Mouse (Mus musculus) forebrain, embryonic 11.5 days (tissue): ENCODE measurements around the gene Arhgef18. TPM values are rescaled to one million over a fixed set of nuclear protein-coding genes. Genes with fewer than 3 reads are reported as not detected.

Experiments used
- ATAC-seq: fragments of 200-750 bp; cut with Nextera tagmentation; replicated peaks from 2 replicates; pipeline ENCODE4 v1.8.0; 2017; ENCODE audit warnings: moderate TSS enrichment; ENCODE audit not compliant: low FRiP score
- DNase-seq: peaks from one replicate; pipeline ENCODE4 v3.0.0-alpha.2; 2017; ENCODE audit warnings: low spot score
- H3K27ac ChIP-seq: fragments of 300-500 bp; sonication (generic); 2 replicates; pipeline ENCODE4 v1.5.1; 2014; ENCODE audit warnings: low read depth, low read length
- H3K27me3 ChIP-seq: fragments of 300-500 bp; sonication (generic); 2 replicates; pipeline ENCODE4 v1.6.1; 2014; ENCODE audit warnings: mild to moderate bottlenecking, low read length, mixed read lengths; ENCODE audit not compliant: control insufficient read depth, insufficient read depth
- H3K36me3 ChIP-seq: fragments of 300-500 bp; sonication (generic); 2 replicates; pipeline ENCODE4 v1.6.1; 2014; ENCODE audit warnings: mild to moderate bottlenecking, low read length, moderate library complexity, mixed read lengths; ENCODE audit not compliant: control insufficient read depth, insufficient read depth
- H3K4me1 ChIP-seq: fragments of 300-500 bp; sonication (generic); replicated peaks from 2 replicates; pipeline ENCODE4 v1.6.1; 2014; ENCODE audit warnings: low read length, mixed read lengths; ENCODE audit not compliant: control insufficient read depth, insufficient read depth
- H3K4me2 ChIP-seq: fragments of 300-500 bp; sonication (generic); 2 replicates; pipeline ENCODE4 v1.6.1; 2014; ENCODE audit warnings: low read depth, mild to moderate bottlenecking, low read length, moderate library complexity, mixed read lengths; ENCODE audit not compliant: severe bottlenecking
- H3K4me3 ChIP-seq: fragments of 300-500 bp; sonication (generic); 2 replicates; pipeline ENCODE4 v1.5.1; 2014; ENCODE audit warnings: low read depth, low read length
- H3K9ac ChIP-seq: fragments of 300-500 bp; sonication (generic); 2 replicates; pipeline ENCODE4 v1.6.1; 2014; ENCODE audit warnings: low read length
- H3K9me3 ChIP-seq: fragments of 300-500 bp; sonication (generic); 2 replicates; pipeline ENCODE4 v1.6.1; 2016; ENCODE audit warnings: low read length, mixed read lengths; ENCODE audit not compliant: control insufficient read depth
- WGBS: fragments of 180-500 bp; shearing (Covaris S2); extraction: QIAGEN DNeasy Blood & Tissue Kit; methylation state at CpG from one replicate; pipeline ENCODE4 v1.1.7; 2014; 5-methylcytosine and 5-hydroxymethylcytosine counted together
- polyA plus RNA-seq: library from polyadenylated mRNA; unstranded; fragments of >200 nt; fragmentation: Nextera tagmentation; extraction: Ambion mirVana; gene quantifications from 2 replicates; pipeline ENCODE4 v1.2.1, GENCODE M21; 2014

Arhgef18 gene
- 10.4 and 12.3 TPM in 2 replicates for polyA plus RNA-seq

- 1% methylated on average over 48 of the region's 48 CpGs for WGBS
- no peak within 1 kb of the TSS for H3K27ac ChIP-seq
- ATAC-seq (peak; percentile 97), DNase-seq (peak; percentile 90)
- peaks cover 8% of the 10 kb centered on the region; the same call in 1 of the 2 replicates for H3K4me1 ChIP-seq
- H3K9ac ChIP-seq = peak within 1 kb of the TSS; percentile 79
- H3K9me3 ChIP-seq = no peaks in the 10 kb centered on the region
- H3K36me3 ChIP-seq = no peaks in the 10 kb centered on the region; the same call in 1 of the 2 replicates
- peak within 1 kb of the TSS; percentile 74 for H3K4me2 ChIP-seq
- no peaks in the 10 kb centered on the region for H3K27me3 ChIP-seq
- peak within 1 kb of the TSS; percentile 78 for H3K4me3 ChIP-seq
Measured at GRCm38 (mm10) chr8:3392771-3393710, at the start of gene Arhgef18. Arhgef18 (plus strand) TSS chr8:3393006.

DNA sequence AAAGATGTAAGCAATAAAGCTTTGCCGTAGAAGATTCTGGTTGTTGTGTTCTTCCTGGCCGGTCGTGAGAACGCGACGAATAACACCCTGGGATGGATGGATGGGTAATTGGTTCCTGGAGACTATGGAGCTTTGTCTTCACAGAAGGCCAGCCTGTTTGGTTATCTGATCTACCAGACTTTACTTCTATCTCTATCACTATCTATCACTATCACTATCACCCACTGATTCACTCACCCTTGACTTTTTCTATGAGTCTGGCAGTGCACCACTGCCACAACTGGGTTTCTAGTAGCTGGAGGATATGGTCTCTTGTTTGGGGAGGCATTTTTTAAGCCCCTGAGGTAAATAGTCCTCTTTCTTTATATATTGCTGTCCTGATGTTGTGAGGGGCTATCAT, 47.5 kb upstream of the Arhgef18 start:
- H3K4me1 ChIP-seq = no peaks in the 10 kb centered on the region
- no peak overlapping the region for H3K4me3 ChIP-seq
- no peaks in the 10 kb centered on the region for H3K27me3 ChIP-seq
- 97% methylated on average over 6 of the region's 6 CpGs for WGBS
- no peaks in the 10 kb centered on the region for H3K36me3 ChIP-seq
- H3K27ac ChIP-seq = no peak overlapping the region
- H3K9me3 ChIP-seq = no peaks in the 10 kb centered on the region
- H3K4me2 ChIP-seq = no peak overlapping the region
- ATAC-seq (no peak), DNase-seq (no peak)
- H3K9ac ChIP-seq = no peak overlapping the region

- DNase-seq (no peak), ATAC-seq (no peak)
- Histone ChIP-seq H3K4me1 (no peaks in the 10 kb centered on the region), H3K27me3 (no peaks in the 10 kb centered on the region), H3K4me3 (no peak overlapping the region), H3K9ac (no peak overlapping the region), H3K4me2 (no peak overlapping the region), H3K9me3 (no peaks in the 10 kb centered on the region), H3K36me3 (no peaks in the 10 kb centered on the region), H3K27ac (no peak overlapping the region)
- WGBS = 87% methylated on average over 5 of the region's 5 CpGs
Measured at GRCm38 (mm10) chr8:3346691-3347413, 46.0 kb upstream of the Arhgef18 start.

DNA sequence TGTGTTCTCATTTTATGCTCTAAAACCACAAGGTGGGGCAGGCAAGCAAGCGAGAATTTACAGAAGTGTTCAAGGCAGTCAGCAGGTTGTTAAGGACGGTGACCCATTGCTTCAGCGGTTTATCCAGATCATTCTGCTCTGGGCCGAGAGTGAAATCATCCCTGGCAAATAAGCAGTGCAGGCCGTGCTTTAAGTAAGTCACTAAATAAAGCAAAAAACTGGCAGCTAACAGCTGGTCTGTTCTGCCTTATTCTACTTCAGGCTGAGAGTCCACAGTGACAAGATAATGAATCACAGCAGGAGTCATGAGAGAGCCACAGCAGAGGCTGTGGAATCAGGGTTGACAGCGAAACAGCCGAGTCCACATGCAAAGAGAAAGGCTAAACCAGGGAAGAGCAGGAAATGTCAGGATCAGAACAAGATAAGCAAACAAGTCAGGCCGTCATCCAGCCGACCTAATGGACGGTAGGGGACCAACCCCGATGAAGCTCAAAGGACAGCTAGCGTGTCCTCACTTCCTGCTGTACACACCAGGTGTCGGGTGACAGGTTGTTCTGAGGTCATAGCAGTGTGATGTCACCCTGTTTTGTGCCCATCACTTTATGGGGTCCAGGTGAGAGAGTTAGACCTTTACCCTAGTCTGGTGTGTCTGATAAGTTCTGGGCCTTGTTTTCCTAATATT, 44.5 kb upstream of the Arhgef18 start:
- Histone ChIP-seq H3K9ac (no peak overlapping the region), H3K36me3 (no peaks in the 10 kb centered on the region), H3K9me3 (no peaks in the 10 kb centered on the region), H3K27me3 (no peaks in the 10 kb centered on the region), H3K4me3 (no peak overlapping the region), H3K4me2 (no peak overlapping the region), H3K27ac (no peak overlapping the region), H3K4me1 (no peaks in the 10 kb centered on the region)
- DNase-seq = no peak
- WGBS = 67% methylated on average over 13 of the region's 13 CpGs
- ATAC-seq = no peak

GRCm38 (mm10) chr8:3350747-3351146, 42.1 kb upstream of the Arhgef18 start:
- H3K4me1 ChIP-seq = no peaks in the 10 kb centered on the region
- H3K36me3 ChIP-seq = no peaks in the 10 kb centered on the region
- ATAC-seq (no peak), DNase-seq (no peak)
- H3K4me2 ChIP-seq = no peak overlapping the region
- 80% methylated on average over 6 of the region's 6 CpGs for WGBS
- H3K27ac ChIP-seq = no peak overlapping the region
- no peak overlapping the region for H3K4me3 ChIP-seq
- H3K9ac ChIP-seq = no peak overlapping the region
- no peaks in the 10 kb centered on the region for H3K27me3 ChIP-seq
- H3K9me3 ChIP-seq = no peaks in the 10 kb centered on the region

- no peak overlapping the region for H3K4me3 ChIP-seq
- H3K27ac ChIP-seq = no peak overlapping the region
- no peaks in the 10 kb centered on the region for H3K9me3 ChIP-seq
- no peaks in the 10 kb centered on the region for H3K36me3 ChIP-seq
- no peak overlapping the region for H3K4me2 ChIP-seq
- DNase-seq = no peak
- H3K9ac ChIP-seq = no peak overlapping the region
- ATAC-seq = no peak
- H3K4me1 ChIP-seq = no peaks in the 10 kb centered on the region
- no peaks in the 10 kb centered on the region for H3K27me3 ChIP-seq
- 83% methylated on average over 6 of the region's 6 CpGs for WGBS
Measured at GRCm38 (mm10) chr8:3352715-3353114, 40.1 kb upstream of the Arhgef18 start.

DNA sequence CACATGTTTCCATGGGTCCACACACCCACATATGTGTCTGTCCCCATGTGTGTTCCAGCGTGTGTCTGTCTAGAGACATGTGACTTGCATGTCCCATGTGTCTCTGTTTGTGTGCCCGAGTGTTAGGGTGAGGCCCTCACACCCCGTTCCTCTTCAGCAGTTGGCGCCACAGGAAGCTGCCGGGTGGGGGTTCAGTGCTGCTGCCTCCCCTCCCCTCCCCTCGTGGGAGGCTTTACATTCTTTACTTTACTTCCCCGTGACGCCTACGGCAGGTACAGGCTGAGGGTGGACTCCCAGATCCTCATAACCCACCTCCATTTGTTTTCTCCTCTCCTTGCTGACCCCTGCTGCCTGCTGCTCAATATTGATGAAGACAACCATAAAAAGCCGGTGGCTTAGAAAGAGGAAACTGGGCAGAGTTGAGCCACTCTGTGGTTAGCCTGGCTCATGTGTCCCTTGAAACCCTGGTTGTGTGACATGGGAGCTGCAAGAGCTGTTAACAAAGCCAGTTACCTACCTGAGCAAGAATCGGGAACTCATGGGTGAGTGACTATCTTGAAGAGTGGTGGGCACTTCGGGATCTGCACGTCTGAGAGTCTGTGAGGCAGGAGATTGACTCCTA, 39.5 kb upstream of the Arhgef18 start, which contains the start of gene A430078G23Rik:
TSS of gene A430078G23Rik (plus strand) at position 227 of the 622 bp plus-strand sequence.
- no peaks in the 10 kb centered on the region for H3K27me3 ChIP-seq
- no peak for DNase-seq
- no peaks in the 10 kb centered on the region for H3K9me3 ChIP-seq
- no peak within 1 kb of the TSS for H3K27ac ChIP-seq
- no peak within 1 kb of the TSS for H3K4me2 ChIP-seq
- H3K4me1 ChIP-seq = no peaks in the 10 kb centered on the region
- WGBS = 89% methylated on average over 13 of the region's 13 CpGs
- no peak within 1 kb of the TSS for H3K4me3 ChIP-seq
- no peaks in the 10 kb centered on the region for H3K36me3 ChIP-seq
- no peak for ATAC-seq
- no peak within 1 kb of the TSS for H3K9ac ChIP-seq
